In the genomic region with DNA sequence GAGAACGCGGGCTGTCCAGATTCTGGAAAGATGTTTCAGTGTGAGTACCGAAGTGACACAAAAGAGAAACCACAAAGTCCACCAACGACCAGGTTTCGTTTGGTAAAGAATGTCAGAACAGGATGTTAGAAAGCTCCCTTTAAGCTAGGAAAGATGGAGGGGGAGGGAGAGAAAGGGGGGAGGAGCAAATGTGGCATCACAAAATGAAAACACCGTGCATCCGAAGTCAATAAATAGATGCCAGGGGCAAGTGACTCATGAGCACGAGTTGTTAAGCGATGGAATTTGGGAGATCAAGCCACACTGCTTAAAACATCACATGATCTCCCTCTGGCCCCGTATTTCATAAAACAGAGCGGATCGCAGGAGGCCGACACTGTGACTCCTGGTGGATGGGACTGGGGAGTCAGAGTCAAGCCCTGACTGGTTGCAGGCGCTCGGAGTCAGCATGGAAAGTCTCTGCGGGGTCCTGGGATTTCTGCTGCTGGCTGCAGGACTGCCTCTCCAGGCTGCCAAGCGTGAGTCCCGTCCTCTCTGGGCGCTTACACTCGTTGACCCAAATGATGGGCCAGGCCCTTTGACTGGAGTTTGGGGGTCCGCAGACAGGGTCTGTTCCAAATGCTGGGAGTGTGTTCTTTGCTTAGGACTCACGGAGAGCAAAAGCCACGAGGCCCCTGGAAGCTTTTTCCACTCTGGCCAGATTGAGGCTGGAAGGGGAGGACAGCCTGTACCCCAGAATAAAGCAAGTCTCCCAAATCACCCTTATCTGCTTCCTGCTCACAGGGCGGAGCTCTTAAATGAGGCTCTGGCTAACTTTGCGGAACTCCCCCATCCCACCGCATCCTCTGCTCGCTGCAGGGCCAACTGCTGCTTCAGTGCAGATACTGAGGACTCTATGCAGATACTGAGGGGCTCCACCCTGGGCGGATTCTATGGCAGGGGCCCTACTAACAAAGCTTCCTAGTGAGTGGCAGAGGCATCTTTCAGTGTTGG, we compare ENCODE assay signal across 9 mouse cellular contexts. TPM values are rescaled to one million over a fixed set of nuclear protein-coding genes. Genes with fewer than 3 reads are reported as not detected.
DNase-seq lines count a peak whose midpoint lies in the region; ATAC-seq and TF ChIP-seq lines count a peak whose summit lies in the region.
"Had no signal": no experiment of that assay in that cellular context is flagged by ENCODE, and none has a peak within 500 bp of the region (broad histone marks: within the 10 kb centered on the region; RNA-seq: fewer than 3 reads in every experiment).

A gene (plus strand): TSS at position 272 of the 993 bp plus-strand sequence.

- intact Hi-C loops in gastrocnemius, postnatal 14 days (cut with DNase I; ENCODE audit: low total_unique reads), result no loop called here

- H3K36me3 ChIP-seq in E14TG2a.4 (ENCODE audit: insufficient read depth, low read length), result no peaks in the 10 kb centered on the region
- no peaks in the 10 kb centered on the region for H3K36me3 ChIP-seq in heart, embryonic 12.5 days

- DNase-seq in gastrocnemius, postnatal 10 days, result peak; percentile 24
- DNase-seq in gastrocnemius, postnatal 14 days, result no peak
- DNase-seq in liver, result peak; percentile 26
- DNase-seq in thymus, postnatal 25 days, result peak; percentile 22
- no peak for DNase-seq in right cerebral cortex, postnatal 4 days
- no peak for DNase-seq in right cerebral cortex, adult 18-20 months

- H3K9me3 ChIP-seq in E14TG2a.4 (ENCODE audit: low read length), result no peaks in the 10 kb centered on the region
- no peaks in the 10 kb centered on the region for H3K9me3 ChIP-seq in heart, embryonic 12.5 days (replicated peaks)

- WGBS in heart, embryonic 12.5 days, result 27% methylated on average over 28 of the region's 28 CpGs

- peak within 1 kb of the TSS; percentile 72 for H3K4me3 ChIP-seq in E14TG2a.4 (replicated peaks; ENCODE audit: low read length)
- peak within 1 kb of the TSS; percentile 26 for H3K4me3 ChIP-seq in heart, embryonic 12.5 days
- H3K4me3 ChIP-seq: myocyte had no signal

- H3K27ac ChIP-seq in heart, embryonic 12.5 days (ENCODE audit: poor library complexity, severe bottlenecking), result no peak within 1 kb of the TSS

- H3K4me1 ChIP-seq in E14TG2a.4 (replicated peaks; ENCODE audit: low read depth, low read length), result peaks cover 27% of the 10 kb centered on the region
- peaks cover 10% of the 10 kb centered on the region for H3K4me1 ChIP-seq in heart, embryonic 12.5 days (replicated peaks)

- TF ChIP-seq CTCF in E14TG2a.4 (conservative IDR thresholded peaks at IDR 0.05; ENCODE audit: low read length), result no peak

- 0 out of 2 replicates have a peak, but pooled peaks have one; percentile 33 for ATAC-seq in heart, embryonic 12.5 days (ENCODE audit: insufficient number of reproducible peaks, low FRiP score)

- peak within 1 kb of the TSS; percentile 13; the same call in 1 of the 2 replicates for H3K9ac ChIP-seq in heart, embryonic 12.5 days

- peak within 1 kb of the TSS; percentile 61 for H3K4me2 ChIP-seq in heart, embryonic 12.5 days

- peaks cover 42% of the 10 kb centered on the region for H3K27me3 ChIP-seq in E14TG2a.4 (ENCODE audit: insufficient read depth, low read length)
- H3K27me3 ChIP-seq in heart, embryonic 12.5 days (replicated peaks), result peaks cover 26% of the 10 kb centered on the region

RNA-seq across cellular contexts. Expression of the gene that starts here (rescaled TPM):
- 1 to 10 TPM; 1.8 to 2.4 TPM for total RNA-seq in gastrocnemius, postnatal 10 days (2021)
- 1 to 10 TPM in 1 of 2 experiments, under 1 TPM in 1; 0.78 to 1.2 TPM for total RNA-seq in gastrocnemius, postnatal 14 days (2021)
- polyA plus RNA-seq in heart, embryonic 12.5 days (2016; fragmentation: Nextera tagmentation; extraction: Ambion mirVana), result 0.40 and 0.49 TPM in 2 replicates

Comparison
In these comparisons a context has a peak if more than half of its experiments do, and no peak if none do; other contexts are left out.
1. DNase-seq: peak in gastrocnemius, postnatal 10 days (single experiment), liver (single experiment) and thymus, postnatal 25 days (single experiment); none in gastrocnemius, postnatal 14 days (single experiment), right cerebral cortex, postnatal 4 days (single experiment) and right cerebral cortex, adult 18-20 months (single experiment).
2. Peak in ATAC-seq, H3K4me3 ChIP-seq, H3K9ac ChIP-seq and H3K4me2 ChIP-seq in heart, embryonic 12.5 days; RNA of the gene not detected or under 1 TPM.